Mouse (Mus musculus) mammary gland, adult 2 months (tissue): ENCODE data around the gene Gm5938. TPM values are rescaled to one million over a fixed set of nuclear protein-coding genes. Genes with fewer than 3 reads are reported as not detected.

ENCODE experiments used
- polyA plus RNA-seq: library from polyadenylated mRNA; depleted of rRNA; stranded (reverse); fragments of >200 nt; gene quantifications from 2 replicates; pipeline ENCODE4 v1.2.3, GENCODE M21; 2012; ENCODE audit warnings: low replicate concordance; rRNA removed

The Gm5938 gene
- not detected in 2 replicates for polyA plus RNA-seq

DNA sequence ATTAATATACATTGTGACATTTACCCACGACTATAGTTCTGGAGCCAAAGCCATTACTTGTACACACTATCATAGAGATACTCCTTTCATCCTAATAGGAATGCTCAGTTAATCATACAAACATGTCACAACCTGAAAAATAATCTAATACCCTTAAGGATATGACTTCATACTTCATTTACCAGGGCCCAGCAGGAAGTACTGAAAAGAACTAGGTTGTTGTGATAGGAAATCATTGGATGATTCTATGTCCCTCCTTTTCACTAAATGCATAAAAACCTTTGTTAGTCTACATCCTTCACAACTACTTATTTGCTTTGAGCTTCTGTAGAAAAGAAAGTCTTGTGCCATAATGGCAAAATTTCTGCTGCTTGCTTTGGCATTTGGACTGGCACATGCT lies at the start of gene Gm5938:
TSS of gene Gm5938 (plus strand) at position 301 of the 400 bp plus-strand sequence.

GRCm38 (mm10) chrX:78091274-78091673 lies 34.0 kb upstream of the Gm5938 start, which contains the start of gene Obp1a:
TSS of gene Obp1a (minus strand) at chrX:78091374.

Other genes starting within 250 kb of the Gm5938 start
- gene 5430402E10Rik, start 200.4 kb upstream of the Gm5938 start, polyA plus RNA-seq = not detected in 2 replicates
- gene Obp1a, start 34.1 kb upstream of the Gm5938 start, polyA plus RNA-seq = not detected in 2 replicates
- gene Obp1b, start 61.3 kb downstream of the Gm5938 start, polyA plus RNA-seq = not detected in 2 replicates
- not detected in 2 replicates for gene Gm14743, start 120.5 kb downstream of the Gm5938 start, polyA plus RNA-seq
- not detected in 2 replicates for gene 4930480E11Rik, start 244.2 kb downstream of the Gm5938 start, polyA plus RNA-seq